Mouse (Mus musculus) embryo, embryonic 10.5 days (tissue): ENCODE results near the gene H2afv.

ENCODE experiments used
- DNase-seq: peaks from one replicate; pipeline ENCODE4 v3.0.0-alpha.2; 2015; ENCODE audit warnings: low spot score

The H2afv gene

GRCm38 (mm10) chr11:6444077-6444853 lies at the start of gene H2afv:
H2afv (minus strand) TSS chr11:6444443.
- DNase-seq: peak; percentile 100

- DNase-seq: no peak
Observed at GRCm38 (mm10) chr11:6489691-6490503, 45.7 kb upstream of the H2afv start.

- no peak for DNase-seq
Observed at GRCm38 (mm10) chr11:6489257-6489656, 45.0 kb upstream of the H2afv start.

DNA sequence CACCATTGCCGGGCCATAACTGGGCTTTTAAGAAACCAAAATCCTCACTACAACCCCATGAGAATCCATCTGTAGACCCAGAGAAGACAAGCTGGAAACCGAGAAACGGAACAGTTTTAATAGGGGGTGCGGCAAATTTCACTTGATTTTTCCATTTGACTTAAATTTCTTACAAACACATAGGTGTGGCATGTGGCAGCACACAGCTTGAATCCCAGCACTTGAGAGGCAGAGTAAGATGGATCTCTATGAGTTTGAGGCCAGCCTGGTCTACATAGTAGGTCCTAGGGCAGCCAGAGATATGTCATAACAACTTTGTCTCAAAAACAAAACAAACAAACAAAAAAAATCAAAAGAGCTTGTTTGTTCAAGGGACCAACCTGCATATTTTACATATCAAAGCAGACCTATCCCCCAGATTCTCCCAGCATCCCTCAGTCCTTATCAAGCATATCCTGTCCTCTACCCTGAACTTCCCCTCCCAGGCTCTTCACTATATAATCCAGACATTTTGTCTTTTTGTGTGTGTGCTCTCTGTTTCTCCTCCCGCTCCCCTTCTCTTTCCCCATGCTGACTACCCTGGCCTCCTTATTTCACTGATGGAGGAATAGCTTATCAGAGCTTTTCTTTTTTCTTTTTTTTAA lies 43.9 kb upstream of the H2afv start:
- DNase-seq: no peak

DNA sequence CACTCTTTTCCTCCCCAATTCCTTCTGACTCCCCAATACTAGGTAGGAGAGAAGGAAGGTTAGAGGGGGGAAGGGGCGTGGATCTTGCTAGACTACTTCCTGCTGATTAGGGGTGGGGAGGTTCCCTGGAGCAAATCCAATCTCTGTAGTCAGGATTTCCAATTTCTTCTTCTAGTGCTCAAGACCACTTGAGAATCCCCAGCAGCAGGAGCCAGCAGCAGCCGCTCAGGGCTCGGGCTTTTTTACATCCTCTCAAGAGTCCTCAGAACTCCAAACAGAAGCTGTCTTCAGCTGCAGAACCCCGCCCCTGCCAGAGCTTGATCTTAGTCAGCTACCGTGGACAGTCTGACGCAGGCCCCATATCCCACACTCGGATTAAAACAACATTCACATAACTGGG lies 43.3 kb upstream of the H2afv start:
- no peak for DNase-seq

DNA sequence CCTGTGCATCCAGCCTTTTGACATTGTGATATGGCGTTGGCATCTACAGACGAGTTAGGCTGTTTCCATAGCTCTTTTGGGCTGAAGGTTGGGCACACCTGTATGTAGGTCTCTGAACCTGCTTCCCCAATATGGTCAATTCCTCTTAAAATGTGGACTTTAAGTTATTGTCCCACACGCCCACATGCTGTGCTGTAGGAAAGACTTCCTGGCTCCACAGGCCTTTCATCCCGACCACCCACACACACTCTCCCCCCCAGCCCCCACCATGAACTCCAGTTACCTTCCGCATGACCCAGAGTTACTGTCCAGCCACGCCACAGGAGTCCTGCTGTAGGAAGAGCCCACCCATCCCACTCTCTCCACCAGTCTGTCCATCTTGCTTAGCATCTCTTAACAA lies 42.7 kb upstream of the H2afv start:
- DNase-seq: no peak

GRCm38 (mm10) chr11:6484244-6484959 lies 40.2 kb upstream of the H2afv start:
- no peak for DNase-seq

DNA sequence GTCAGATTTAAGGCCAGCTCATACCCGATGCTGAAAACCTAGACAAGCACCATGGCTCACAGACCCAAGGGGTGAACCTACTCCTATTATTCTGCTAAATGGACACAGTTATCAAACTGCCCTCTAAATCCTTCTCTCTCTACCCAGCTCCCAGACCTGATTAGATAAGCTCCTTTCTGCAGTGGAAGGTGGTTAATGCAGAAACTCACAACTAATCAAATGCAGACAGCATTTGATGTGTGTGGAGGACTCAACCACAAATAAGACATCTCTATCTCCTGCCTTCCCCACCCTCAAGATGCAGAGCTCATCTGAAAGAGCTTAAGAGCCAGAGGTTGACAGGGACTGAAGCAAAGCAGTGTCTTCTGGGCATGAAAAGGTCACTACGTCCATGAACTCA lies 38.9 kb upstream of the H2afv start:
- DNase-seq: no peak

DNA sequence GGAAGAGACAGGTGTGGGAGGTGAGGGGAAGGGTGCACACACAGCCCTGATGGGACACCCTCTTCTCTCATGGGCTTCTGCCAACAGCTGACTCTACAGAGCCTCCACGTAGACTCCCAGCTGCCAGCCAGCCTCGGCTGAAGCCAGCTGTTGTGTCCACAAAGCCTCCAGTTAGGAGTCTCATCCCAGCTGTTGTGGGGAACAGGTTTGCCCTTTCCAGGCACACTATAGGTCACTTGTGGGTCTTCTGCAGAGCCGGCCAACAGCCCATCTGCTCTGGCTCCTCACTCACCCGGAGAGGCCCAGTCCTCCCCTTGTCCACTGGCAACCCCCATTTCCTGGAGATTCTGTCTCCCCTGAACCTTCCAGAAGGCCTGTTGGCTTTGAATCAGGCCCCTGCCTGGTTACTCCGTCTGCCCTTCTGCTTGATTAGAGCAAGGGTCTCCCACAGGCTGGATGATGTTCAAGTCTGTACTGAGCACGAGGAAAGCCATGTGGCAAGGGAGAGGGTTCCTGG lies 37.5 kb upstream of the H2afv start:
- no peak for DNase-seq

GRCm38 (mm10) chr11:6480681-6481405 lies 36.6 kb upstream of the H2afv start:
- no peak for DNase-seq

GRCm38 (mm10) chr11:6480191-6480590 lies 35.9 kb upstream of the H2afv start:
- no peak for DNase-seq

GRCm38 (mm10) chr11:6479231-6479630 lies 35.0 kb upstream of the H2afv start:
- no peak for DNase-seq

DNA sequence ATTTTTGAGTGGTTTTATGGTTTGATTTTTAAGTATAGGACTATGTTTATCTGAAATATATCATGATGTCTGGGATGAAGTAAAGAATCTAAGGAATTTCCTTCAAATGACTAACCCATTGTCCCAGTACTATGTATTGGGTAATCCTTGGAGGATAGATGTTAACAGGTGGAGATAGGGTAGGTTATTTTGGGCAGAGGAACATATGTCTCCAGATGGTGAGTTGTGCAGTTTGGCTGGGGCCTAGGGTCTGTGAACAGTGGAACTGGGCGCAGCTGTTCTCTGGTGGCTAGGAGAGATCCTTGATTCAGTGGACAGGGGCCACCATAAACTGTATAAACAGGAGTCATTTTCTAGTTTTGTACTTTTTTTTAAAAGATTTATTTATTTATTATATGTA lies 33.1 kb upstream of the H2afv start:
- DNase-seq: no peak

DNA sequence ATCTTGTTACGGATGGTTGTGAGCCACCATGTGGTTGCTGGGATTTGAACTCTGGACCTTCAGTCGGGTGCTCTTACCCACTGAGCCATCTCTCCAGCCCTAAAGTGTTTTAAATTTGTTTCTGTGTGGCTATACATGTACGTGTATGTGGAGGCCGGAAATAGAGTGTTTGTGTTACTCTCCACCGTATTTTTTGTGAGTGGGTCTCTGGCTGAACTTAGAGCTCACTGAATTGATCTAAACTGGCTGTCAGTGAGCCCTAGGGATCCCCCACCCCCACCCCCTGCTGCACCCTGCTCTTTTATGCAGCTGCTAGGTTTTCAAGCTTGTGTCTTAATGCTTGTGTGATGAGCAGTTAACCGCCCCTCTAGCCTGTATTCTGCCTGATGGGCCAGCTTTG lies 32.6 kb upstream of the H2afv start:
- no peak for DNase-seq

GRCm38 (mm10) chr11:6475867-6476484 lies 31.7 kb upstream of the H2afv start, which contains the start of gene Purb:
Purb (minus strand) TSS chr11:6475917.
- DNase-seq: peak; percentile 90

DNA sequence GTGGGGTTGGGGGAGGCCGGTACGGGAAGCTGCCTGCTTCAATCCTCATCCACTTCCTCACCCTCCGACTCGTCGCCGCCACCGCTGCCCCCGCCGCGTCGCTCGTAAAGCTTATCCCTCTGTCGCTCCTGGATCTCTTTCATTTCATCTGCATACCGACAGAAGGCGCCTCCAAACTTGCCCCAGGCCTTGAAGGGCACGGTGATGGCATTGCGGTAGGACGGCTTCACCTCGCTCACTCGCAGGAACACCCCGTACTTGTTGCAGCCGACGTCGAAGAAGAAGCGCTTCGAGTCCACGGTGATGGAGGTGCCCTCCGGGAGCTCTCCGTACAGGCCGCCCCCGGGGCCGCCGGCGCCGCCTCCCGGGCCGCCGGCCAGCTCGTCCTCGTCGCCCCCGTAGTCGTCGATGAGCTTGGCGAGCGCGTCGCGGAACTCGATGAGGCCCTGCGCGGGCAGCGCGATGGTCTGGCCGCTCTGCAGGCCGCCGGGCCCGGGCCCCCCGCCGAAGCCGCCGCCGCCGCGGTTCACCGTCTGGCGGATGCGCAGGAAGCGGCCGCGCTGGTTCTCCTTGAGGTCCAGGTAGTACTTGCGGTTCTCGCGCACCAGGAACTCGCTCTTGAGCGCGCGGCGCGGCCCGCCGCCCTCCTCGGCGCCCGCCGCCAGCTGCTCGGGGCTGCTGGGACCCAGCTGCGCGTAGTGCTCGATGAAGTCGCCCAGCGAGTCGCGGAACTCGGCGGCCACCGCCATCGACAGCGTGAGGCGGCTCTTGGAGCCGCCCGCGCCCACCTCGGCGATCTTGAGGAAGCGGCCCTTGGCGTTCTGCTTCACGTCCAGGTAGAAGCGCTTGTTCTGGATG lies 30.9 kb upstream of the H2afv start:
- DNase-seq: peak; percentile 49

DNA sequence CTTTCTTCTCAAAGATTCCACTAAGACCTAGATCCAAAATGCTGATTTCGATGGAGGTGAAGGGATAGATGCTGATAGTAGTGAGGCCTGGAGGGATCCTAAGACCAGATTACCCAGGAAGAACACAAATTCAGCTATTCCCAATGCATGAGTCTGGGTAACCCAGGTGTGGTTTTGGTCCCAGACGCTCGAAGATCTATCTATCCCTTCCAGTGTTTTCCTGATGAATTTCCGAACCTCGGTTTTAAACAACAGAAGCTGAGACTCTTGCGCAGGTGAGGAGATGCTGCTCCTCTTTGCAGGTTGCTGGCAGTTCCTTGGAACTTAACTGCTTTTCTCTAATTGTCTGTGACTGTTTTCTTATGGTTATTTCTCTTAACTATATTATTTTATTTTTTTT lies 30.1 kb upstream of the H2afv start:
- DNase-seq: no peak

GRCm38 (mm10) chr11:6472076-6472475 lies 27.8 kb upstream of the H2afv start:
- no peak for DNase-seq

GRCm38 (mm10) chr11:6471493-6471892 lies 27.2 kb upstream of the H2afv start:
- no peak for DNase-seq

- DNase-seq: no peak
Observed at GRCm38 (mm10) chr11:6471054-6471453, 26.8 kb upstream of the H2afv start.
